Mouse (Mus musculus) midbrain, embryonic 13.5 days (tissue): ENCODE results near the gene Ccdc134. TPM values are rescaled to one million over a fixed set of nuclear protein-coding genes. Genes with fewer than 3 reads are reported as not detected.
A peak's percentile ranks its signal among the peaks of the same experiment; 100 is the strongest.

ENCODE experiments used
- ATAC-seq: fragments of 200-750 bp; cut with Nextera tagmentation; 2 replicates; pipeline ENCODE4 v1.8.0; 2017; ENCODE audit warnings: mild to moderate bottlenecking, moderate TSS enrichment, moderate library complexity
- H3K27ac ChIP-seq: fragments of 300-500 bp; sonication (generic); 2 replicates; pipeline ENCODE4 v1.5.1; 2015; ENCODE audit warnings: inconsistent platforms, mild to moderate bottlenecking, moderate library complexity
- H3K27me3 ChIP-seq: fragments of 300-500 bp; sonication (generic); 2 replicates; pipeline ENCODE4 v1.6.1; 2015; ENCODE audit warnings: mild to moderate bottlenecking, inconsistent platforms
- H3K36me3 ChIP-seq: fragments of 300-500 bp; sonication (generic); 2 replicates; pipeline ENCODE4 v1.6.1; 2015; ENCODE audit warnings: mild to moderate bottlenecking, inconsistent platforms
- H3K4me1 ChIP-seq: fragments of 300-500 bp; sonication (generic); replicated peaks from 2 replicates; pipeline ENCODE4 v1.6.1; 2015; ENCODE audit warnings: inconsistent platforms
- H3K4me2 ChIP-seq: fragments of 300-500 bp; sonication (generic); replicated peaks from 2 replicates; pipeline ENCODE4 v1.6.1; 2015; ENCODE audit warnings: moderate library complexity, mild to moderate bottlenecking, inconsistent platforms
- H3K4me3 ChIP-seq: fragments of 300-500 bp; sonication (generic); replicated peaks from 2 replicates; pipeline ENCODE4 v1.5.1; 2015; ENCODE audit warnings: mild to moderate bottlenecking, inconsistent platforms
- H3K9ac ChIP-seq: fragments of 300-500 bp; sonication (generic); replicated peaks from 2 replicates; pipeline ENCODE4 v1.6.1; 2015; ENCODE audit warnings: mild to moderate bottlenecking, inconsistent platforms
- H3K9me3 ChIP-seq: fragments of 300-500 bp; sonication (generic); 2 replicates; pipeline ENCODE4 v1.6.1; 2016; ENCODE audit warnings: mild to moderate bottlenecking, inconsistent platforms
- WGBS: fragments of 180-500 bp; shearing (Covaris S2); methylation state at CpG from one replicate; pipeline ENCODE4 v1.1.7; 2015; 5-methylcytosine and 5-hydroxymethylcytosine counted together
- polyA plus RNA-seq: library from polyadenylated mRNA; unstranded; fragments of >200 nt; fragmentation: Nextera tagmentation; extraction: Ambion mirVana; gene quantifications from 2 replicates; pipeline ENCODE4 v1.2.1, GENCODE M21; 2015

The Ccdc134 gene
- polyA plus RNA-seq, 1 experiment from 2014 or later, result 14.0 TPM

DNA sequence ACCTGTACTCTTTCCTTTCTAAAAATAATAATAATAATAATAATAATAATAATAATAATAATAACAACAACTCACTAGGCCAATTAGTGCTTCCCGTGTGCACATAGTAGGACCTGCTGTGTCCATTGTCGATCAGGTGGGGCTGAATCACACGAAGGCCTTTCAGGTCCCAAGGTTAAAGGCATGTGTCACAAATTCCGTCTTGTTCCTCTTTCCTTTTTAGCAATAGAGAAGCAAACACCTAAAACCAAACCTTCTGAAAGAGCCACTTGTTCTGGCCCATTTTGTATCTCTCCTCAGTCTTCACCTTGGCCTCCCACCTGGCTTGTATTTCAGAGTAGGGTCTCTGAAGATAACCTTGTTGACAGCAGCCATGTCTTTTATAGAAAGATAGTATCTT is 23.5 kb downstream of the Ccdc134 start:
- H3K4me1 ChIP-seq, result peaks cover 58% of the 10 kb centered on the region
- no peak overlapping the region for H3K27ac ChIP-seq
- peaks cover 8% of the 10 kb centered on the region; the same call in 1 of the 2 replicates for H3K36me3 ChIP-seq
- no peak overlapping the region for H3K4me3 ChIP-seq
- no peak overlapping the region for H3K4me2 ChIP-seq
- no peak for ATAC-seq
- WGBS, result 94% methylated on average over 4 of the region's 4 CpGs
- H3K9ac ChIP-seq, result no peak overlapping the region
- no peaks in the 10 kb centered on the region for H3K9me3 ChIP-seq
- H3K27me3 ChIP-seq, result no peaks in the 10 kb centered on the region

GRCm38 (mm10) chr15:82152022-82152421 is 24.3 kb downstream of the Ccdc134 start:
- no peaks in the 10 kb centered on the region for H3K27me3 ChIP-seq
- peaks cover 54% of the 10 kb centered on the region for H3K4me1 ChIP-seq
- H3K9ac ChIP-seq, result no peak overlapping the region
- H3K4me3 ChIP-seq, result no peak overlapping the region
- WGBS, result 85% methylated on average over 12 of the region's 12 CpGs
- H3K36me3 ChIP-seq, result peaks cover 8% of the 10 kb centered on the region; the same call in 1 of the 2 replicates
- H3K4me2 ChIP-seq, result peak overlapping the region; percentile 5; the same call in 1 of the 2 replicates
- no peak for ATAC-seq
- H3K9me3 ChIP-seq, result no peaks in the 10 kb centered on the region
- H3K27ac ChIP-seq, result 0 out of 2 replicates have a peak overlapping the region, but pooled peaks have one; percentile 25

DNA sequence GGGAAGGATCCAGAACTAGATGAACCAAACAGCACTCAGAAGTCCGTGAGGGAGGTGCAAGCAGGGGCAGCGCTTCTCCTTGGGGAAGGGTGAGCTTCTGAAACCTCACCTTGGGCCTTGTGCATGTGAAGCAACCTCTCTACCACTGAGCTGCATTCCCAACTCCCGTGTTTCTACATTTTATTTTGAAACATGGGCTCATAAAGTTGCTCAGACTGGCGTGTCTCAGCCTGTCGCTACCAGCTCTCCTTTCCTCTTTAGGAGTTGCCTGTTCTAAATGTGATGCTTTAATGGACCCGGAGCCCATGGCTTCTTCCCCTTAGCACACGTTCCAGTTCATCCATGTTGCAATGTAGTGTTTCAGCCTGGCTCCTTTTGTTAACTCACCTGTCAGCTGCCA is 24.7 kb downstream of the Ccdc134 start:
- H3K27me3 ChIP-seq, result no peaks in the 10 kb centered on the region
- no peak overlapping the region for H3K4me3 ChIP-seq
- H3K9me3 ChIP-seq, result no peaks in the 10 kb centered on the region
- H3K4me1 ChIP-seq, result peaks cover 54% of the 10 kb centered on the region
- no peak overlapping the region for H3K9ac ChIP-seq
- no peak for ATAC-seq
- H3K4me2 ChIP-seq, result peak overlapping the region; percentile 5; the same call in 1 of the 2 replicates
- 85% methylated on average over 7 of the region's 7 CpGs for WGBS
- H3K27ac ChIP-seq, result 0 out of 2 replicates have a peak overlapping the region, but pooled peaks have one; percentile 25
- H3K36me3 ChIP-seq, result peaks cover 8% of the 10 kb centered on the region; the same call in 1 of the 2 replicates

DNA sequence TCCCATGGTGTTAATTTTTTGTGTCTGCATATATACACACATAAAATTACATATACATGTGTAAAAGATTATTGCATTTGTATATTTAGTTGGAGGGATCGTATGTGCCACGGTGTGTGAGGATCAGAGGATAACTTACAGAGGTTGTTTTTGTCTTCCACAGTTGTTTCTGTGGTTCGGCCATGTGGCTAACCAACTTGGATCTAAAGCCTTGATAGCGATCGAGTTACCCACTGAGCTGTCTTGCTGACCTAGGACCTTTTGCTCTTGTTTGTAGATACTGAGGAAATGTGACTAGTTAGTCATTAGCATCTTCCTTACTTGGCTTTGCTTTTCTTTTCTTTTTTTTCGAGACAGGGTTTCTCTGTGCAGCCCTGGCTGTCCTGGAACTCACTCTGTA is 28.6 kb downstream of the Ccdc134 start:
- Histone ChIP-seq H3K4me2 (no peak overlapping the region), H3K9ac (no peak overlapping the region), H3K9me3 (no peaks in the 10 kb centered on the region), H3K4me1 (peaks cover 59% of the 10 kb centered on the region), H3K27ac (no peak overlapping the region), H3K4me3 (no peak overlapping the region), H3K36me3 (peaks cover 7% of the 10 kb centered on the region; the same call in 1 of the 2 replicates), H3K27me3 (no peaks in the 10 kb centered on the region)
- WGBS, result 96% methylated on average over 6 of the region's 6 CpGs
- no peak for ATAC-seq

GRCm38 (mm10) chr15:82156902-82157301 is 29.2 kb downstream of the Ccdc134 start:
- H3K27me3 ChIP-seq, result no peaks in the 10 kb centered on the region
- ATAC-seq, result no peak
- no peak overlapping the region for H3K9ac ChIP-seq
- no peak overlapping the region for H3K27ac ChIP-seq
- no peaks in the 10 kb centered on the region for H3K9me3 ChIP-seq
- no peak overlapping the region for H3K4me3 ChIP-seq
- 90% methylated on average over 10 of the region's 10 CpGs for WGBS
- 0 out of 2 replicates have a peak, but pooled peaks cover 4% of the 10 kb centered on the region for H3K36me3 ChIP-seq
- H3K4me1 ChIP-seq, result peaks cover 60% of the 10 kb centered on the region
- no peak overlapping the region for H3K4me2 ChIP-seq

DNA sequence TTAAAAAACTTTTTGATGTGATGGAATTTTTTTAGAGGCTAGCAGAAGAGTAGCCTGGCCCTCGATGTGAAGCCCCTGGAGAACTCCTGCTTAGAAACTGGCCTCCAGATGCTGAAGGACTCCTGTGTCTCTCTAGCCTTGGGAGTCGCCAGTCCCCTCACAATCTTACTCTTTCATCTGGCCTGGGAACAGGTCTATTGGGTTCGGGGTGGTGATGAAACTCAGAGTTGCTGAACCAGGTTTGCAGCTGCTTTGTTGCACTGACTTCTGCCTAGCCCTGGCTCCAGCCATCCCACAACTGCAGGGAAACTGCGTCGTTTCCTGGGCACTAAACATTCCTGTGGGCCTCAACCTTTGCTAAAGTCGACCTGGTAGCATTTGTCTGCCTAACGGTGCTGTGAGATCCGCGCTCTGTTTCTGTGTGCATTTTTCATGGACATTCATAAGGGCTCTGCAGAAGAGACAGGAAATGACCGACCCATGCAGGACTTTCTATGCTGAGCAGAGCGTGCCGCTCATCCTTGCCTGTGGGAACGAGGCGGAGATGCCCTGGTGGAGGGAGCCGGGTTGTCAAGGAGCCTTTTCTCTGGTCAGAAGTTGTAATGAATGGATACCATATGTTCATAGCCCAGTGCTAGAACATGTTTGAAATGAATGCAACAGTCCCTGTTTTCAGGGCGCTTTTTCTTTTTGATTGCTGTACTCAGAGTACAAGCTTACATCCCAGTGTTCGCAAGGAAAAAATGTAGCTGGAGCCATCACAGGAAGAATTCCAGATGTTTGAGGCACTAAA is 30.7 kb downstream of the Ccdc134 start:
- H3K4me1 ChIP-seq, result peaks cover 55% of the 10 kb centered on the region
- no peak overlapping the region for H3K4me3 ChIP-seq
- no peak overlapping the region for H3K4me2 ChIP-seq
- H3K27me3 ChIP-seq, result no peaks in the 10 kb centered on the region
- WGBS, result 80% methylated on average over 17 of the region's 17 CpGs
- no peak for ATAC-seq
- no peaks in the 10 kb centered on the region for H3K9me3 ChIP-seq
- H3K27ac ChIP-seq, result no peak overlapping the region
- no peaks in the 10 kb centered on the region for H3K36me3 ChIP-seq
- no peak overlapping the region for H3K9ac ChIP-seq

DNA sequence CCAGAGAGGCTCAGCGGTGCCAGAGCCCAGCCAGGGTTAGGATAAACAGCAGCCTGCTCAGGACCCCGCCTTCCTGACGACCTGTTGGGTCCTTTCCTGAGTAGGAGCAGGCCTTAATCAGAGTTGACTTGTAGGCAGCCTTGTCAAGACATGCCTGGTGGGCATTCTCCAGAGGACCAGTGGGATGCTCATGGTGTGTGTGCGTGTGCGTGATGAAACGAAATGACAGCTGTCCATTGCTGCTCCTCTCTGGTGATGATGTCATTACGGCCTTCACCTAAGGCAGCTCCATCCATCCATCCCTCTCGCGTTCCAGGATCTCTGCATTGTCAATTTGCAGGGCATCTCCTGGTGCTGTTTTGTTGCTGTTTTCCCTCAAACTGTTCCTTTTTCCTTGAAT is 31.7 kb downstream of the Ccdc134 start:
- Histone ChIP-seq H3K27ac (no peak overlapping the region), H3K9me3 (no peaks in the 10 kb centered on the region), H3K36me3 (no peaks in the 10 kb centered on the region), H3K9ac (no peak overlapping the region), H3K27me3 (no peaks in the 10 kb centered on the region), H3K4me1 (peaks cover 59% of the 10 kb centered on the region), H3K4me3 (no peak overlapping the region), H3K4me2 (no peak overlapping the region)
- WGBS, result 80% methylated on average over 9 of the region's 9 CpGs
- ATAC-seq, result no peak

- no peak overlapping the region for H3K4me2 ChIP-seq
- H3K27me3 ChIP-seq, result no peaks in the 10 kb centered on the region
- H3K9ac ChIP-seq, result no peak overlapping the region
- no peak for ATAC-seq
- H3K9me3 ChIP-seq, result no peaks in the 10 kb centered on the region
- peaks cover 66% of the 10 kb centered on the region for H3K4me1 ChIP-seq
- no peak overlapping the region for H3K27ac ChIP-seq
- no peaks in the 10 kb centered on the region for H3K36me3 ChIP-seq
- H3K4me3 ChIP-seq, result no peak overlapping the region
- 87% methylated on average over 11 of the region's 11 CpGs for WGBS
Observed at GRCm38 (mm10) chr15:82160731-82161640, 33.3 kb downstream of the Ccdc134 start.

DNA sequence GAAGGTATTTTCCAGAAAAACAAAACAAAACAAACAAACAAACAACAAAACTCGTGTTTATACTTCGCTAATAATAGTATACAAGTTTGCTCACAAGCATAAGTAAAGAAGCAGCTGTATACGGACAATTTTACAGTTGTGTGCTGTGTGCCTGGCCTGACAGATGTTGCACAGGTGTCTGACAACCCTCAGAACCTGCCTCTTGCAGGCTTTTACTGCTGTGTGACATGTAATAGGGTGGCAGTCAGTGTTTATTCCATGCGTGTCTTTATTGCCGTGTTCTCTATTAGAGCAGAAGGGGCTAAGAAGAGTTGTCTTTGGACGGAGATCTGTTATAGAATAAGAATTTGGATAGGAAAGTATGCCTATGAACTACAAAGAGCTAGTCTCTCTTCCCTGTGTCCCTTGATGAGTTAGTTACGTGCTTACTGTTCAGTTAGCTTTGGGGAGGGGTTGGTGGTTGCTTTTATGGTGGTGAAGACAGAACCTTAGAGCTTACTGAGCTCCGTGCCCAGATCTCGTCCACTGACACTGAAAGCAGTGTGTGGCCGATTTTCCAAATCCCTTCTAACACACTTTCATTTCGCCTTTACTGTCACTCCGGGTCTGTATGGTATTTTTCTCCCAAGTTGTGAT is 34.4 kb downstream of the Ccdc134 start:
- Histone ChIP-seq H3K9me3 (no peaks in the 10 kb centered on the region), H3K4me1 (peaks cover 77% of the 10 kb centered on the region), H3K27me3 (no peaks in the 10 kb centered on the region), H3K4me2 (no peak overlapping the region), H3K36me3 (no peaks in the 10 kb centered on the region), H3K4me3 (no peak overlapping the region), H3K9ac (no peak overlapping the region), H3K27ac (no peak overlapping the region)
- WGBS, result 92% methylated on average over 12 of the region's 12 CpGs
- no peak for ATAC-seq

- no peak for ATAC-seq
- H3K9ac ChIP-seq, result no peak overlapping the region
- peak overlapping the region; percentile 52; the same call in 1 of the 2 replicates for H3K27ac ChIP-seq
- no peak overlapping the region for H3K4me2 ChIP-seq
- H3K9me3 ChIP-seq, result no peaks in the 10 kb centered on the region
- no peak overlapping the region for H3K4me3 ChIP-seq
- WGBS, result 89% methylated on average over 10 of the region's 10 CpGs
- no peaks in the 10 kb centered on the region for H3K27me3 ChIP-seq
- no peaks in the 10 kb centered on the region for H3K36me3 ChIP-seq
- peaks cover 82% of the 10 kb centered on the region for H3K4me1 ChIP-seq
Observed at GRCm38 (mm10) chr15:82163356-82164060, 35.8 kb downstream of the Ccdc134 start.

DNA sequence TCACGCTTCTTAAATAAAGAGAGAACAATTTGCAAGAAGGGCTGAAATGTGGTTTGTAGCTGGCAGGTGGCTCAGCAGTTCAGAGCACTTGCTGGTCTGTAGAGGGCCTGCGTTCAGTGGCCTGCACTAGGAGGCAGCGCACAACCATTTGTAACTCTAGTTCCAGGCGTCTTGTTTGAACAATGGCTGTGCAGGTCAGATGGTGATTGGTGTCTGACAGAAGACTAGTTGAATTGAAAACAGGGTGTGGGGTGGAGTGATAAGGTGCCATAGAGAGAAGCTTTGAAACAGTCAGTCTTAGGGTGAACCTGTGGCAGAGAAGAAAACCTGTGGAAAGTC is 36.3 kb downstream of the Ccdc134 start:
- Histone ChIP-seq H3K27me3 (no peaks in the 10 kb centered on the region), H3K36me3 (no peaks in the 10 kb centered on the region), H3K4me3 (no peak overlapping the region), H3K9me3 (no peaks in the 10 kb centered on the region), H3K4me2 (no peak overlapping the region), H3K4me1 (peaks cover 77% of the 10 kb centered on the region), H3K9ac (no peak overlapping the region), H3K27ac (peak overlapping the region; percentile 52)
- ATAC-seq, result no peak
- 57% methylated on average over 4 of the region's 4 CpGs for WGBS
